ENCODE assay signal across 8 mouse cellular contexts in the genomic region with DNA sequence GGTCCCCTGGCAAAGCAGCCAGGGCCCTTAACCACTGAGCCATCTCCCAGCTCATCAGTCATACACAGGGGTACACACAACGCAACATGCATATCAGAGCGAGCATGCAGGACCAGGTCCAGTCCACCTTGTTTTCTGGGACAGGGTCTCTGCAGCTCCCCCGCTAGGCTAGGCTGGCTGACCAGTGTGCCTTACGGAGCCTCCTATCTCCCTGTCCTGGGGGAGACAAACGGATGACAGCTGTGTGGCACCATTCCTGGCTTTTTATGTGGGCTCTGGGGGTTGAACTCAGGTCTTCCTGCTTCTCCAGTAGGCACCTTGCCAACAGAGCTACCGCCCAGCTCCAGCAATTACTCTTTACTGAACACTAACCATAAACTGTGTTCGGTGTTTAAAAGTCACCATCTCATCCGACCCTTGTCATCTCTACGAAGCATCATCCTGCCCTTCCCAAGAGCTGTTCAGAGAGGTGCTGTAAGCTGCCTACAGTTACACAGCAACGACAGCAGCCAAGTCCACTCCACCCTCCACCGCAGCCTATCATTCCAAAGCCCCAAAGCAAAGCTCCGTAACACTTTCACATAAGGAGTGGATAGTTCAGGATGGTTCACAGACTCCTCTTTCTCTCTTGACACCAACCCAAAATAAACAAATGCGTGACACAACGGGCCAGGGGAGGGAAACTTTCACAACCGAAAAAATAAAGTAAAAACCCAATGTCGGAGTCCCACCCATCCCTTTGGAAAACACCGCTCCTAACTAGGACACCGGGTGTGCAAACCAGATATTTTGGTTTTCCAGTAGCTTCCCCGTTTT. TPM values are rescaled to one million over a fixed set of nuclear protein-coding genes. Genes with fewer than 3 reads are reported as not detected.
DNase-seq lines count a peak whose midpoint lies in the region; ATAC-seq and TF ChIP-seq lines count a peak whose summit lies in the region.

No protein-coding gene starts in this region.

- TF ChIP-seq CTCF in kidney, adult 2 months (conservative IDR thresholded peaks at IDR 0.05; ENCODE audit: insufficient read depth, insufficient read length, low read depth, low read length): no peak

- no peak for ATAC-seq in kidney, embryonic 14.5 days (ENCODE audit: low FRiP score, low TSS enrichment)
- no peak for ATAC-seq in forebrain, embryonic 16.5 days
- no peak for ATAC-seq in midbrain, embryonic 13.5 days
- ATAC-seq in monocyte, adult 5-6 weeks (replicated peaks; ENCODE audit: insufficient number of reproducible peaks, low FRiP score, low TSS enrichment, poor library complexity, severe bottlenecking): no peak

- H3K9ac ChIP-seq in kidney, embryonic 14.5 days (ENCODE audit: low read depth, low read length): peak overlapping the region; percentile 18; the same call in 1 of the 2 replicates
- H3K9ac ChIP-seq in forebrain, embryonic 16.5 days (replicated peaks; ENCODE audit: low read depth, low read length): no peak overlapping the region
- peak overlapping the region; percentile 99; the same call in 1 of the 2 replicates for H3K9ac ChIP-seq in midbrain, embryonic 13.5 days (replicated peaks)

- H3K27me3 ChIP-seq in kidney, embryonic 14.5 days (ENCODE audit: control insufficient read depth, insufficient read depth, low read length): no peaks in the 10 kb centered on the region
- H3K27me3 ChIP-seq in kidney, adult 2 months (replicated peaks; ENCODE audit: control insufficient read depth, insufficient read depth, low read length): no peaks in the 10 kb centered on the region
- H3K27me3 ChIP-seq in forebrain, embryonic 16.5 days (replicated peaks; ENCODE audit: control insufficient read depth, insufficient read depth, low read length): no peaks in the 10 kb centered on the region
- no peaks in the 10 kb centered on the region for H3K27me3 ChIP-seq in midbrain, embryonic 13.5 days

- H3K9me3 ChIP-seq in kidney, embryonic 14.5 days (ENCODE audit: control insufficient read depth, low read length): no peaks in the 10 kb centered on the region
- no peaks in the 10 kb centered on the region for H3K9me3 ChIP-seq in forebrain, embryonic 16.5 days (ENCODE audit: control insufficient read depth, low read length)
- no peaks in the 10 kb centered on the region for H3K9me3 ChIP-seq in midbrain, embryonic 13.5 days

- no peak for DNase-seq in kidney, adult 2 months
- peak; percentile 30 for DNase-seq in adipocyte (ENCODE audit: low spot score)
- no peak for DNase-seq in thymus, postnatal 25 days
- DNase-seq in left cerebral cortex, adult 18-20 months (ENCODE audit: low spot score in 2 of 2): no peak

- WGBS in kidney, embryonic 14.5 days: 73% methylated on average over 19 of the region's 19 CpGs
- WGBS in kidney, adult 2 months: 60% methylated on average over 19 of the region's 19 CpGs
- 77% methylated on average over 19 of the region's 19 CpGs for WGBS in forebrain, embryonic 16.5 days
- 93% methylated on average over 19 of the region's 19 CpGs for WGBS in midbrain, embryonic 13.5 days

- H3K27ac ChIP-seq in kidney, embryonic 14.5 days (ENCODE audit: low read depth, low read length): no peak overlapping the region
- no peak overlapping the region for H3K27ac ChIP-seq in kidney, adult 2 months (ENCODE audit: insufficient read depth, low read depth, low read length)
- H3K27ac ChIP-seq in forebrain, embryonic 16.5 days (ENCODE audit: low read length): no peak overlapping the region; the same call in 1 of the 2 replicates
- peak overlapping the region; percentile 93; the same call in 1 of the 2 replicates for H3K27ac ChIP-seq in midbrain, embryonic 13.5 days

- peaks cover 51% of the 10 kb centered on the region for H3K4me1 ChIP-seq in kidney, embryonic 14.5 days (ENCODE audit: control insufficient read depth, insufficient read depth, low read length)
- H3K4me1 ChIP-seq in kidney, adult 2 months (ENCODE audit: control insufficient read depth, insufficient read depth, low read length): peaks cover 35% of the 10 kb centered on the region
- H3K4me1 ChIP-seq in forebrain, embryonic 16.5 days (replicated peaks; ENCODE audit: control insufficient read depth, insufficient read depth, low read length): peaks cover 57% of the 10 kb centered on the region
- peaks cover 64% of the 10 kb centered on the region for H3K4me1 ChIP-seq in midbrain, embryonic 13.5 days (replicated peaks)

- H3K4me2 ChIP-seq in kidney, embryonic 14.5 days (replicated peaks; ENCODE audit: low read depth, low read length): no peak overlapping the region; the same call in 1 of the 2 replicates
- peak overlapping the region; percentile 73 for H3K4me2 ChIP-seq in forebrain, embryonic 16.5 days (ENCODE audit: low read length)
- H3K4me2 ChIP-seq in midbrain, embryonic 13.5 days (replicated peaks): peak overlapping the region; percentile 84

- H3K4me3 ChIP-seq in kidney, embryonic 14.5 days (ENCODE audit: low read length): no peak overlapping the region
- no peak overlapping the region for H3K4me3 ChIP-seq in kidney, adult 2 months (ENCODE audit: insufficient read depth, low read depth, low read length)
- peak overlapping the region; percentile 91 for H3K4me3 ChIP-seq in forebrain, embryonic 16.5 days (replicated peaks; ENCODE audit: low read length)
- peak overlapping the region; percentile 96 for H3K4me3 ChIP-seq in midbrain, embryonic 13.5 days (replicated peaks)

- H3K36me3 ChIP-seq in kidney, embryonic 14.5 days (ENCODE audit: control insufficient read depth, insufficient read depth, low read length): no peaks in the 10 kb centered on the region; the same call in 1 of the 2 replicates
- no peaks in the 10 kb centered on the region for H3K36me3 ChIP-seq in kidney, adult 2 months (ENCODE audit: control insufficient read depth, insufficient read depth, low read length)
- H3K36me3 ChIP-seq in forebrain, embryonic 16.5 days (ENCODE audit: control insufficient read depth, insufficient read depth): no peaks in the 10 kb centered on the region
- 0 out of 2 replicates have a peak, but pooled peaks cover 3% of the 10 kb centered on the region for H3K36me3 ChIP-seq in midbrain, embryonic 13.5 days

- TF ChIP-seq POLR2A in kidney, adult 2 months (IDR thresholded peaks at IDR 0.05; ENCODE audit: low read depth, low read length): no peak

RNA-seq across cellular contexts. Expression of a gene that starts 2.6 kb away (rescaled TPM):
- polyA plus RNA-seq in kidney, embryonic 14.5 days (2014; fragmentation: Nextera tagmentation; extraction: Ambion mirVana): 20.2 and 27.6 TPM in 2 replicates
- polyA plus RNA-seq in kidney, adult 2 months (2012; rRNA removed): 22.6 and 24.1 TPM in 2 replicates
- 104 and 112 TPM in 2 replicates for polyA plus RNA-seq in forebrain, embryonic 16.5 days (2015; fragmentation: Nextera tagmentation; extraction: Ambion mirVana)
- 71.5 and 79.3 TPM in 2 replicates for polyA plus RNA-seq in midbrain, embryonic 13.5 days (2015; fragmentation: Nextera tagmentation; extraction: Ambion mirVana)
- total RNA-seq in monocyte, adult 5-6 weeks (2017): 118 to 126 TPM (median 121 TPM) in 3 replicates
- total RNA-seq in left cerebral cortex, adult 18-20 months (2021): 10 to 100 TPM; 43.2 to 50.5 TPM

RNA-seq across cellular contexts. Expression of a gene that starts 56.0 kb away (rescaled TPM):
- 11.0 and 13.0 TPM in 2 replicates for polyA plus RNA-seq in kidney, embryonic 14.5 days (2014; fragmentation: Nextera tagmentation; extraction: Ambion mirVana)
- polyA plus RNA-seq in kidney, adult 2 months (2012; rRNA removed): 18.3 and 19.2 TPM in 2 replicates
- 33.3 and 35.7 TPM in 2 replicates for polyA plus RNA-seq in forebrain, embryonic 16.5 days (2015; fragmentation: Nextera tagmentation; extraction: Ambion mirVana)
- 19.0 and 20.1 TPM in 2 replicates for polyA plus RNA-seq in midbrain, embryonic 13.5 days (2015; fragmentation: Nextera tagmentation; extraction: Ambion mirVana)
- total RNA-seq in monocyte, adult 5-6 weeks (2017): 47.8 to 65.8 TPM (median 64.6 TPM) in 3 replicates
- 10 to 100 TPM; 66.5 to 67.7 TPM for total RNA-seq in left cerebral cortex, adult 18-20 months (2021)

Comparison
In these comparisons a context has a peak if more than half of its experiments do, and no peak if none do; other contexts are left out.
1. H3K4me3 ChIP-seq: peak in forebrain, embryonic 16.5 days (single experiment) and midbrain, embryonic 13.5 days (single experiment); none in kidney, embryonic 14.5 days (single experiment) and kidney, adult 2 months (single experiment).